Mouse (Mus musculus) Muller cell, postnatal 12 days (primary cell): ENCODE measurements at regions not wholly inside any gene's neighbourhood (a gene's known extent, or its start where the extent isn't known, plus 50 kb on each side); places are given as distances from the start of the nearest gene placed in this dataset.

Experiments used
- DNase-seq: peaks from one replicate; pipeline ENCODE4 v3.0.0-alpha.2; 2015; ENCODE audit errors: inconsistent ontology term

GRCm38 (mm10) chr5:43422815-43423687 lies 92.3 kb upstream of the C1qtnf7 start:
- peak; percentile 66 for DNase-seq

- DNase-seq = no peak
Observed at GRCm38 (mm10) chr5:43424551-43425257, 90.6 kb upstream of the C1qtnf7 start.

- DNase-seq = no peak
Observed at GRCm38 (mm10) chr5:43433337-43433736, 82.0 kb upstream of the C1qtnf7 start.

- no peak for DNase-seq
Observed at GRCm38 (mm10) chr5:43439191-43439590, 76.1 kb upstream of the C1qtnf7 start.

- DNase-seq = no peak
Observed at GRCm38 (mm10) chr5:43441306-43441705, 74.0 kb upstream of the C1qtnf7 start.

GRCm38 (mm10) chr5:43444582-43445214 lies 70.6 kb upstream of the C1qtnf7 start:
- no peak for DNase-seq

GRCm38 (mm10) chr5:43445620-43446019 lies 69.7 kb upstream of the C1qtnf7 start:
- DNase-seq = no peak

GRCm38 (mm10) chr5:43446295-43446694 lies 69.0 kb upstream of the C1qtnf7 start:
- DNase-seq = no peak

- no peak for DNase-seq
Observed at GRCm38 (mm10) chr5:43456018-43456417, 59.3 kb upstream of the C1qtnf7 start.

GRCm38 (mm10) chr5:43457725-43458124 lies 57.6 kb upstream of the C1qtnf7 start:
- no peak for DNase-seq

GRCm38 (mm10) chr5:43461987-43462715 lies 53.2 kb upstream of the C1qtnf7 start:
- no peak for DNase-seq
